Mouse (Mus musculus) midbrain, embryonic 10.5 days (tissue): ENCODE results near the gene Lmx1b. TPM values are rescaled to one million over a fixed set of nuclear protein-coding genes. Genes with fewer than 3 reads are reported as not detected.

ENCODE experiments used
- DNase-seq: peaks from one replicate; pipeline ENCODE4 v3.0.0-alpha.2; 2017; ENCODE audit warnings: low spot score
- H3K27ac ChIP-seq: fragments of 300-500 bp; sonication (generic); replicated peaks from 2 replicates; pipeline ENCODE4 v1.5.1; 2016; ENCODE audit warnings: mild to moderate bottlenecking
- H3K27me3 ChIP-seq: fragments of 300-500 bp; sonication (generic); 2 replicates; pipeline ENCODE4 v1.6.1; 2016; ENCODE audit warnings: low read depth, mild to moderate bottlenecking; ENCODE audit not compliant: poor library complexity, severe bottlenecking
- H3K36me3 ChIP-seq: fragments of 300-500 bp; sonication (generic); 2 replicates; pipeline ENCODE4 v1.6.1; 2016; ENCODE audit warnings: mild to moderate bottlenecking, moderate library complexity
- H3K4me1 ChIP-seq: fragments of 300-500 bp; sonication (generic); 2 replicates; pipeline ENCODE4 v1.6.1; 2016
- H3K4me3 ChIP-seq: fragments of 300-500 bp; sonication (generic); 2 replicates; pipeline ENCODE4 v1.5.1; 2016; ENCODE audit warnings: mild to moderate bottlenecking, moderate library complexity
- H3K9me3 ChIP-seq: fragments of 300-500 bp; sonication (generic); replicated peaks from 2 replicates; pipeline ENCODE4 v1.6.1; 2016; ENCODE audit warnings: mild to moderate bottlenecking
- WGBS: fragments of 180-500 bp; shearing (Covaris S2); methylation state at CpG from one replicate; pipeline ENCODE4 v1.1.7; 2016; 5-methylcytosine and 5-hydroxymethylcytosine counted together
- polyA plus RNA-seq: library from polyadenylated mRNA; unstranded; fragments of >200 nt; fragmentation: Nextera tagmentation; extraction: Ambion mirVana; gene quantifications from 2 replicates; pipeline ENCODE4 v1.2.1, GENCODE M21; 2016

Lmx1b gene
- polyA plus RNA-seq, 1 experiment from 2014 or later: 3.1 TPM

GRCm38 (mm10) chr2:33604846-33605486, 35.3 kb downstream of the Lmx1b start:
- Histone ChIP-seq H3K27ac (no peak overlapping the region), H3K36me3 (no peaks in the 10 kb centered on the region), H3K9me3 (no peaks in the 10 kb centered on the region), H3K4me3 (no peak overlapping the region), H3K27me3 (peaks cover 100% of the 10 kb centered on the region), H3K4me1 (peaks cover 53% of the 10 kb centered on the region)
- WGBS: 17% methylated on average over 7 of the region's 7 CpGs
- no peak for DNase-seq

- H3K4me1 ChIP-seq: peaks cover 67% of the 10 kb centered on the region
- no peak for DNase-seq
- no peak overlapping the region for H3K27ac ChIP-seq
- 44% methylated on average over 6 of the region's 6 CpGs for WGBS
- H3K36me3 ChIP-seq: no peaks in the 10 kb centered on the region
- no peaks in the 10 kb centered on the region for H3K9me3 ChIP-seq
- no peak overlapping the region for H3K4me3 ChIP-seq
- H3K27me3 ChIP-seq: peaks cover 98% of the 10 kb centered on the region
Measured at GRCm38 (mm10) chr2:33600520-33600919, 39.8 kb downstream of the Lmx1b start.

- Histone ChIP-seq H3K36me3 (no peaks in the 10 kb centered on the region), H3K4me1 (peaks cover 73% of the 10 kb centered on the region), H3K27me3 (peaks cover 97% of the 10 kb centered on the region), H3K4me3 (peak overlapping the region; percentile 12; the same call in 1 of the 2 replicates), H3K9me3 (no peaks in the 10 kb centered on the region), H3K27ac (0 out of 2 replicates have a peak overlapping the region, but pooled peaks have one; percentile 25)
- WGBS: 38% methylated on average over 4 of the region's 4 CpGs
- DNase-seq: no peak
Measured at GRCm38 (mm10) chr2:33597384-33597783, 42.9 kb downstream of the Lmx1b start.

GRCm38 (mm10) chr2:33595085-33595423, 45.3 kb downstream of the Lmx1b start:
- Histone ChIP-seq H3K36me3 (no peaks in the 10 kb centered on the region), H3K9me3 (no peaks in the 10 kb centered on the region), H3K27me3 (peaks cover 97% of the 10 kb centered on the region), H3K4me1 (peaks cover 84% of the 10 kb centered on the region), H3K4me3 (no peak overlapping the region), H3K27ac (0 out of 2 replicates have a peak overlapping the region, but pooled peaks have one; percentile 30)
- WGBS: 15% methylated on average over 7 of the region's 7 CpGs
- no peak for DNase-seq

- H3K4me1 ChIP-seq: peaks cover 87% of the 10 kb centered on the region
- WGBS: 55% methylated on average over 9 of the region's 9 CpGs
- DNase-seq: no peak
- no peaks in the 10 kb centered on the region for H3K36me3 ChIP-seq
- peak overlapping the region; percentile 76; the same call in 1 of the 2 replicates for H3K27ac ChIP-seq
- no peak overlapping the region for H3K4me3 ChIP-seq
- H3K27me3 ChIP-seq: peaks cover 99% of the 10 kb centered on the region
- H3K9me3 ChIP-seq: no peaks in the 10 kb centered on the region
Measured at GRCm38 (mm10) chr2:33594181-33595084, 45.9 kb downstream of the Lmx1b start.

GRCm38 (mm10) chr2:33592931-33593555, 47.3 kb downstream of the Lmx1b start:
- H3K36me3 ChIP-seq: no peaks in the 10 kb centered on the region
- 1% methylated on average over 12 of the region's 12 CpGs for WGBS
- peaks cover 99% of the 10 kb centered on the region for H3K27me3 ChIP-seq
- peak overlapping the region; percentile 29; the same call in 1 of the 2 replicates for H3K4me3 ChIP-seq
- H3K4me1 ChIP-seq: peaks cover 86% of the 10 kb centered on the region
- no peaks in the 10 kb centered on the region for H3K9me3 ChIP-seq
- H3K27ac ChIP-seq: peak overlapping the region; percentile 76
- DNase-seq: peak; percentile 90

GRCm38 (mm10) chr2:33589280-33589679, 51.0 kb downstream of the Lmx1b start:
- Histone ChIP-seq H3K27me3 (peaks cover 99% of the 10 kb centered on the region), H3K4me1 (peaks cover 87% of the 10 kb centered on the region)
- WGBS: 77% methylated on average over 9 of the region's 9 CpGs

GRCm38 (mm10) chr2:33584937-33585910, 55.1 kb downstream of the Lmx1b start:
- peak; percentile 73 for DNase-seq
- no peaks in the 10 kb centered on the region for H3K9me3 ChIP-seq
- H3K4me1 ChIP-seq: peaks cover 88% of the 10 kb centered on the region
- no peaks in the 10 kb centered on the region for H3K36me3 ChIP-seq
- peak overlapping the region; percentile 31 for H3K4me3 ChIP-seq
- H3K27me3 ChIP-seq: peaks cover 100% of the 10 kb centered on the region
- peak overlapping the region; percentile 82 for H3K27ac ChIP-seq
- 14% methylated on average over 29 of the region's 29 CpGs for WGBS

More at GRCm38 (mm10) chr2:33589280-33589679, 51.0 kb downstream of the Lmx1b start:
- no peak overlapping the region for H3K4me3 ChIP-seq
- DNase-seq: no peak
- no peaks in the 10 kb centered on the region for H3K36me3 ChIP-seq
- H3K27ac ChIP-seq: no peak overlapping the region
- H3K9me3 ChIP-seq: no peaks in the 10 kb centered on the region

GRCm38 (mm10) chr2:33583761-33584160, 56.5 kb downstream of the Lmx1b start:
- no peaks in the 10 kb centered on the region for H3K9me3 ChIP-seq
- H3K36me3 ChIP-seq: no peaks in the 10 kb centered on the region
- peaks cover 100% of the 10 kb centered on the region for H3K27me3 ChIP-seq
- WGBS: 17% methylated on average over 6 of the region's 6 CpGs
- H3K27ac ChIP-seq: peak overlapping the region; percentile 82
- H3K4me3 ChIP-seq: peak overlapping the region; percentile 12; the same call in 1 of the 2 replicates
- no peak for DNase-seq
- peaks cover 83% of the 10 kb centered on the region for H3K4me1 ChIP-seq

GRCm38 (mm10) chr2:33583317-33583716, 57.0 kb downstream of the Lmx1b start:
- H3K36me3 ChIP-seq: no peaks in the 10 kb centered on the region
- H3K4me3 ChIP-seq: peak overlapping the region; percentile 12; the same call in 1 of the 2 replicates
- 7% methylated on average over 4 of the region's 4 CpGs for WGBS
- no peak for DNase-seq
- peaks cover 100% of the 10 kb centered on the region for H3K27me3 ChIP-seq
- peak overlapping the region; percentile 82 for H3K27ac ChIP-seq
- no peaks in the 10 kb centered on the region for H3K9me3 ChIP-seq
- H3K4me1 ChIP-seq: peaks cover 82% of the 10 kb centered on the region

GRCm38 (mm10) chr2:33582457-33583060, 57.8 kb downstream of the Lmx1b start:
- peak; percentile 55 for DNase-seq

More at GRCm38 (mm10) chr2:33582457-33583060, 57.8 kb downstream of the Lmx1b start:
- Histone ChIP-seq H3K27ac (peak overlapping the region; percentile 82), H3K4me3 (peak overlapping the region; percentile 42), H3K27me3 (peaks cover 100% of the 10 kb centered on the region), H3K36me3 (no peaks in the 10 kb centered on the region), H3K4me1 (peaks cover 78% of the 10 kb centered on the region), H3K9me3 (no peaks in the 10 kb centered on the region)
- 1% methylated on average over 5 of the region's 5 CpGs for WGBS
